Mouse (Mus musculus) liver, adult 2 months (tissue): ENCODE measurements at regions not wholly inside any gene's neighbourhood (a gene's known extent, or its start where the extent isn't known, plus 50 kb on each side); places are given as distances from the start of the nearest gene placed in this dataset.

Experiments used
- DNase-seq: peaks from one replicate; pipeline ENCODE4 v3.0.0-alpha.2; 2011; ENCODE audit warnings: low read depth, low spot score; ENCODE audit errors: extremely low read depth
- H3K27ac ChIP-seq: fragments of 200-500 bp; replicated peaks from 2 replicates; pipeline ENCODE4 v1.5.1; 2012; ENCODE audit warnings: low read depth, mild to moderate bottlenecking, control low read depth, inconsistent platforms, low read length; ENCODE audit not compliant: insufficient read depth
- H3K27me3 ChIP-seq: fragments of 200-500 bp; 2 replicates; pipeline ENCODE4 v1.6.1; 2012; ENCODE audit warnings: mild to moderate bottlenecking, moderate library complexity, low read length, inconsistent platforms; ENCODE audit not compliant: control insufficient read depth, insufficient read depth
- H3K36me3 ChIP-seq: fragments of 200-500 bp; 2 replicates; pipeline ENCODE4 v1.6.1; 2012; ENCODE audit warnings: low read length, inconsistent platforms; ENCODE audit not compliant: control insufficient read depth, insufficient read depth
- H3K4me1 ChIP-seq: fragments of 200-500 bp; 2 replicates; pipeline ENCODE4 v1.6.1; 2011; ENCODE audit warnings: low read length; ENCODE audit not compliant: control insufficient read depth, insufficient read depth
- H3K4me3 ChIP-seq: fragments of 200-500 bp; 2 replicates; pipeline ENCODE4 v1.5.1; 2011; ENCODE audit warnings: low read depth, mild to moderate bottlenecking, control low read depth, low read length, moderate library complexity; ENCODE audit not compliant: insufficient read depth
- H3K79me2 ChIP-seq: fragments of 200-500 bp; 2 replicates; pipeline ENCODE4 v1.6.1; 2012; ENCODE audit warnings: inconsistent platforms, mild to moderate bottlenecking, low read length, moderate library complexity; ENCODE audit not compliant: control insufficient read depth, insufficient read depth
- H3K9ac ChIP-seq: fragments of 200-500 bp; 2 replicates; pipeline ENCODE4 v1.6.1; 2012; ENCODE audit warnings: low read depth, mild to moderate bottlenecking, control low read depth, inconsistent platforms, low read length
- CTCF ChIP-seq: fragments of 200-500 bp; IDR thresholded peaks from 2 replicates; pipeline ENCODE4 v1.5.1; 2011; ENCODE audit warnings: low read depth, low read length, control low read depth
- POLR2A ChIP-seq: fragments of 200-500 bp; IDR thresholded peaks from 2 replicates; pipeline ENCODE4 v1.6.1; 2011; ENCODE audit warnings: low read length, control low read depth; ENCODE audit not compliant: insufficient read depth; ENCODE audit errors: extremely low read depth
- WGBS: fragments of 180-500 bp; shearing (Covaris S2); methylation state at CpG from one replicate; pipeline ENCODE4 v1.1.7; 2018; 5-methylcytosine and 5-hydroxymethylcytosine counted together

- no peaks in the 10 kb centered on the region for H3K36me3 ChIP-seq
These were observed 115.4 kb upstream of the Cacna2d3 start for GRCm38 (mm10) chr14:29837063-29837462.

GRCm38 (mm10) chr14:29839576-29839975 lies 117.9 kb upstream of the Cacna2d3 start:
- Histone ChIP-seq H3K79me2 (no peaks in the 10 kb centered on the region), H3K4me3 (no peak overlapping the region), H3K4me1 (no peaks in the 10 kb centered on the region), H3K9ac (no peak overlapping the region), H3K36me3 (no peaks in the 10 kb centered on the region), H3K27me3 (no peaks in the 10 kb centered on the region), H3K27ac (no peak overlapping the region)
- TF ChIP-seq CTCF: no peak
- TF ChIP-seq POLR2A: no peak
- WGBS: 82% methylated on average over 3 of the region's 3 CpGs
- no peak for DNase-seq

More at GRCm38 (mm10) chr14:29837063-29837462, 115.4 kb upstream of the Cacna2d3 start:
- H3K4me3 ChIP-seq: no peak overlapping the region
- 33% methylated on average over 1 of the region's 1 CpGs for WGBS
- H3K27ac ChIP-seq: no peak overlapping the region
- H3K4me1 ChIP-seq: no peaks in the 10 kb centered on the region
- H3K27me3 ChIP-seq: no peaks in the 10 kb centered on the region
- DNase-seq: no peak
- TF ChIP-seq CTCF (no peak), POLR2A (no peak)
- no peaks in the 10 kb centered on the region for H3K79me2 ChIP-seq
- H3K9ac ChIP-seq: no peak overlapping the region

GRCm38 (mm10) chr14:29841361-29842117 lies 119.9 kb upstream of the Cacna2d3 start:
- H3K27ac ChIP-seq: no peak overlapping the region
- WGBS: 87% methylated on average over 7 of the region's 7 CpGs
- H3K4me1 ChIP-seq: no peaks in the 10 kb centered on the region
- no peak for DNase-seq
- no peak overlapping the region for H3K4me3 ChIP-seq
- H3K79me2 ChIP-seq: no peaks in the 10 kb centered on the region
- H3K36me3 ChIP-seq: no peaks in the 10 kb centered on the region
- H3K27me3 ChIP-seq: no peaks in the 10 kb centered on the region
- no peak for TF ChIP-seq CTCF
- no peak for TF ChIP-seq POLR2A
- no peak overlapping the region for H3K9ac ChIP-seq

GRCm38 (mm10) chr14:29847661-29848060 lies 120.4 kb upstream of the Selenok start:
- TF ChIP-seq POLR2A (no peak), CTCF (no peak)
- Histone ChIP-seq H3K9ac (no peak overlapping the region), H3K36me3 (no peaks in the 10 kb centered on the region), H3K4me3 (no peak overlapping the region), H3K27ac (no peak overlapping the region), H3K79me2 (no peaks in the 10 kb centered on the region), H3K27me3 (no peaks in the 10 kb centered on the region), H3K4me1 (no peaks in the 10 kb centered on the region)
- DNase-seq: no peak
- WGBS: 85% methylated on average over 7 of the region's 7 CpGs

DNA sequence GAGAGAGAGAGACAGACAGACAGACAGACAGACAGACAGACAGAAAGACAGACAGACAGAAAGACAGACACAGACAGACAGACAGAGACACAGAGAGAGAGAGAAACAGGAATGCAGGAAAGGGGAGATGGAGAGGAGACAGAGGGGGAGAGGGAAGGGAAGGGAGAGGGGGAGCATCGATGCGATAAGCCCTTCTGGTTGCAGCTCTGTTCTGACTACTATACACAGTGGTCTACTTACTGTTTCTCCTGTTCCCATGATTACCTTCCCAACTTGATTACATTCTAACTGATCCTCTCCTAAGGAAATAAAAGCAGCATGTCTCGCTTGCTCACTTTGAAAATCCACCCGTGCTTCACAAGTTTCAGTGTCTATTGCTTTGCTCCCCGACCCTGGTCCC lies 116.8 kb upstream of the Selenok start:
- Histone ChIP-seq H3K27me3 (no peaks in the 10 kb centered on the region), H3K36me3 (no peaks in the 10 kb centered on the region), H3K4me1 (no peaks in the 10 kb centered on the region), H3K27ac (no peak overlapping the region), H3K4me3 (no peak overlapping the region), H3K79me2 (no peaks in the 10 kb centered on the region), H3K9ac (no peak overlapping the region)
- no peak for DNase-seq
- WGBS: 80% methylated on average over 5 of the region's 5 CpGs
- TF ChIP-seq POLR2A (no peak), CTCF (no peak)

DNA sequence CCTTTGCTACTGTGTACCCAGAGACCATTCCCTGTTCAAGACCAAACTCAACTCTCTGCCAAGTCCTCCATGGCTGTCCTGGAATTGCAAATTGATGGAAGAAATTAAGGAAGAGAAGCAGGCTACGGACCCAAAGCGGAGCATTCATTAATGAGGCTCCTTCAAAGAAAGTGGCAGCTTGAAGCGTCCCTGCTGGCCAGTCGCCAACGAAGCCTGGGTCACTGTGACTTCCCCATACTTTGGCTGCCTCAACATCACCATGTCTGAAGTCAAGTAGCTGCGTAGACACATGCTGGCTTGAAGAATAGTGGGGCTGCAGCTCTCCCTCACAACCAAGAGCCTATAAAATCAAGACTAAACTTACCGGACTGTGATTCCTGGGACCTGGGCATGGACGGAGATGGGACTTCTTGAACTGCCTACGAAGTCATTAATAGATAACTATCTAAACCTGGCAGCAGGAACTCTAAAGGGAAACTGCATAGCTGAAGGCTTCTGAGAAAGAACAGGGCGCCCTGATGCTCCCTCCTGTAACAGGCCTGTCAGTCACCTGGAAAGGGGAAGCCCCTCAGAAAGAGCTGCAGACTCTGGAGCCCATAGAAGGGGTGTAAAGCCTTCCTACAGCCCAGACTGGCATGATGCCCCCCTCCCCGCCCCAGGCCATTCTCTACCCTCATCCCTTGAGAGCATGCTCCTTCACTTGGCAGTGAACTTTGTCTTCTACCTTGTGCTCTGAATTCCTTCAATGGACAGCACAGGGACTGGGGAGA lies 116.0 kb upstream of the Selenok start:
- Histone ChIP-seq H3K9ac (no peak overlapping the region), H3K36me3 (no peaks in the 10 kb centered on the region), H3K4me3 (no peak overlapping the region), H3K27ac (no peak overlapping the region), H3K4me1 (no peaks in the 10 kb centered on the region), H3K27me3 (no peaks in the 10 kb centered on the region), H3K79me2 (no peaks in the 10 kb centered on the region)
- no peak for TF ChIP-seq POLR2A
- no peak for TF ChIP-seq CTCF
- 76% methylated on average over 11 of the region's 11 CpGs for WGBS
- DNase-seq: no peak
